Mouse (Mus musculus): ENCODE results near the gene Prrc2c. TPM values are rescaled to one million over a fixed set of nuclear protein-coding genes. Genes with fewer than 3 reads are reported as not detected.

Gene Prrc2c
- polyA plus RNA-seq, 1 experiment from 2014 or later = 171 TPM

DNA sequence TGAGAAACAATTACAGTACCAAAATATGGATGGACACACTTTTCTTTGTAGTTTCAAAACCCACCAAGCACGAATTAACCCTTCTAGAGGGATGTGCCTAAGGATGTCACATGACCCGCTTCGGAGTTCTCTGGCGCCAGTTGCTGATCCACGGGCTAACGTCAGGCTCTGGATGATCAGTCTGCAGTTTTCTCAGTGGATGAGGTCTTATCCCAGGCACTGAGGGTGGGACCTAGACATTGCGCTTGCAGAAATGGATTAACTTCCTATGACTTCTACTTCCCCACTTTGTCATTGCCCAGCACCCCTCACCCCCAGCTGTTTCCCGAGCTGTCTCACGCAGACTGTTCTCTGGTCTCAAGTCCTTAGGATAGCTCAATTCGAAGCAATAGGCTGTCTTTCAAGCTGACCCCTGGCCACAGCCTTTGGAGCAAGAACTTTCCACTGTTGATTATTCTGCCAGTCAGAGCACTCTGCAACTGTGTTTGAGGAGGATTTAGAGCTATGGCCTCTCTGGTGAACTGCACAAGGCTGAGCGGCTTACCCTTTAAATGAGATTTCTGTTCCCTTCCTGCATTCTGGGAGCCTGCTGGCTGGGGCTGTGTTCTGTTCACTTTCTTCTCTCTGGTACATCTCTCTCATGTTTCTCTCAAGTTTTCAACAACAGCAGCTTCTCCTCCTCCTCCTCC is 74.7 kb downstream of the Prrc2c start:
- peak overlapping the region; percentile 29; the same call in 1 of the 2 replicates for H3K27ac ChIP-seq
- 5% methylated on average over 11 of the region's 11 CpGs for WGBS

GRCm38 (mm10) chr1:162664826-162665475 is 75.4 kb downstream of the Prrc2c start:
- H3K9ac ChIP-seq (replicated peaks) = peak overlapping the region; percentile 50; the same call in 1 of the 2 replicates
- H3K9me3 ChIP-seq = no peaks in the 10 kb centered on the region
- H3K27me3 ChIP-seq = no peaks in the 10 kb centered on the region
- H3K27ac ChIP-seq = no peak overlapping the region
- H3K4me3 ChIP-seq (replicated peaks) = peak overlapping the region; percentile 37
- ATAC-seq (ENCODE audit: insufficient number of reproducible peaks, insufficient read depth, low FRiP score, low TSS enrichment, low read depth) = peak; percentile 97
- peaks cover 4% of the 10 kb centered on the region; the same call in 1 of the 2 replicates for H3K4me1 ChIP-seq (replicated peaks)
- H3K4me2 ChIP-seq = peak overlapping the region; percentile 66
- H3K36me3 ChIP-seq = peaks cover 11% of the 10 kb centered on the region; the same call in 1 of the 2 replicates
- 13% methylated on average over 10 of the region's 10 CpGs for WGBS

More for the DNA sequence above, 74.7 kb downstream of the Prrc2c start:
- ATAC-seq (ENCODE audit: insufficient number of reproducible peaks, insufficient read depth, low FRiP score, low TSS enrichment, low read depth) = peak; percentile 85
- no peaks in the 10 kb centered on the region for H3K9me3 ChIP-seq
- peak overlapping the region; percentile 37 for H3K4me3 ChIP-seq (replicated peaks)
- H3K4me2 ChIP-seq = peak overlapping the region; percentile 66
- H3K27me3 ChIP-seq = no peaks in the 10 kb centered on the region
- peaks cover 4% of the 10 kb centered on the region; the same call in 1 of the 2 replicates for H3K4me1 ChIP-seq (replicated peaks)
- peak overlapping the region; percentile 50; the same call in 1 of the 2 replicates for H3K9ac ChIP-seq (replicated peaks)
- peaks cover 17% of the 10 kb centered on the region for H3K36me3 ChIP-seq

DNA sequence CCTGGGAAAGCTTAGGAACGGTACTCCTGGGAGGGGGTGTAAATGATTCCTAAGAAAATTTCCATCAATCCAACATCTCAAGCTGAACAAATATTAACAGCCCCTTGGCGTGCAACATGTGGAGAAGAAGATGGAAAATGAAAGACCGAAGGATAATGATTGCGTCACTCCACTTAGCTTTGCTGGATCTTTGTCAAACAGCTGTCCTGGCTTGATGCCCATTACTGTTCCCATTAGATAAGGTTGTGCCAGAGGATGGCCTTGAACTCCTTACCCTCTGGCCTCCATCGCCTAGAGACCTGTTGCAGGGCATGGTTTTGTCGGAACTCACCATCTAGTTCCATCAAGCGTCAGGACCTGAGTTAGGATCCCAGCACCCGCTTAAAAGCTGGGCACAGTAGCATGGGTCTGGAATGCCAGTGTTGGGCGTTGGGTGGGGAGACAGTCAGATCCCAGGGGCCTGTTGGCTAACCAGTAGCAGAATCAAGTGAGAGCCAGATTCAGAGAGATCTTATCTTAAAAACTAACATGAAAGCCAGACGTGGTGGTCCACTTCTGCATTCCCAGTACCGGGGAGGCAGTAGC is 80.0 kb downstream of the Prrc2c start:
- H3K4me1 ChIP-seq (replicated peaks) = no peaks in the 10 kb centered on the region
- no peaks in the 10 kb centered on the region for H3K27me3 ChIP-seq
- no peak overlapping the region for H3K4me2 ChIP-seq
- H3K9me3 ChIP-seq = no peaks in the 10 kb centered on the region
- WGBS = 88% methylated on average over 11 of the region's 11 CpGs
- no peak overlapping the region for H3K4me3 ChIP-seq (replicated peaks)
- H3K27ac ChIP-seq = no peak overlapping the region
- no peak for ATAC-seq (ENCODE audit: insufficient number of reproducible peaks, insufficient read depth, low FRiP score, low TSS enrichment, low read depth)
- H3K9ac ChIP-seq (replicated peaks) = no peak overlapping the region
- H3K36me3 ChIP-seq = no peaks in the 10 kb centered on the region

- H3K4me1 ChIP-seq (replicated peaks) = no peaks in the 10 kb centered on the region
- H3K4me2 ChIP-seq = no peak within 1 kb of the TSS
- H3K27ac ChIP-seq = no peak within 1 kb of the TSS
- no peaks in the 10 kb centered on the region for H3K9me3 ChIP-seq
- no peaks in the 10 kb centered on the region for H3K27me3 ChIP-seq
- ATAC-seq (ENCODE audit: insufficient number of reproducible peaks, insufficient read depth, low FRiP score, low TSS enrichment, low read depth) = no peak
- WGBS = 90% methylated on average over 7 of the region's 7 CpGs
- H3K4me3 ChIP-seq (replicated peaks) = no peak within 1 kb of the TSS
- H3K9ac ChIP-seq (replicated peaks) = no peak within 1 kb of the TSS
- H3K36me3 ChIP-seq = no peaks in the 10 kb centered on the region
Observed at GRCm38 (mm10) chr1:162658119-162658518, 82.2 kb downstream of the Prrc2c start, which contains the start of gene Myocos. Gene Myocos, minus strand, starts transcription at chr1:162658219.

DNA sequence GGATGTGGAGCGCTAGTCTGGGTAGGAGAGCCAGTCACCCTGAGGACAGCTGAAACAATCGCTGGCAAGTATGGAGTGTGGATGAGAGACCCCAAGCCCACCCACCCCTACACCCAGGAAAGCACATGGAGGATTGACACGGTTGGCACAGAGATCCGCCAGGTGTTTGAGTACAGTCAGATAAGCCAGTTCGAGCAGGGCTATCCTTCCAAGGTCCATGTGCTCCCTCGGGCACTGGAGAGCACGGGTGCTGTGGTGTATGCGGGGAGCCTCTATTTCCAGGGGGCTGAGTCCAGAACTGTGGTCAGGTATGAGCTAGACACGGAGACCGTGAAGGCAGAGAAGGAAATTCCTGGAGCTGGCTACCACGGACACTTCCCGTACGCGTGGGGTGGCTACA is 91.9 kb downstream of the Prrc2c start:
- Histone ChIP-seq H3K36me3 (no peaks in the 10 kb centered on the region), H3K4me3 (replicated peaks) (no peak overlapping the region), H3K9ac (replicated peaks) (no peak overlapping the region), H3K4me1 (replicated peaks) (peaks cover 5% of the 10 kb centered on the region), H3K4me2 (no peak overlapping the region), H3K27ac (no peak overlapping the region), H3K9me3 (no peaks in the 10 kb centered on the region), H3K27me3 (no peaks in the 10 kb centered on the region)
- no peak for ATAC-seq (ENCODE audit: insufficient number of reproducible peaks, insufficient read depth, low FRiP score, low TSS enrichment, low read depth)
- 93% methylated on average over 14 of the region's 14 CpGs for WGBS

- no peaks in the 10 kb centered on the region for H3K36me3 ChIP-seq
- no peak overlapping the region for H3K4me2 ChIP-seq
- peaks cover 5% of the 10 kb centered on the region for H3K4me1 ChIP-seq (replicated peaks)
- 80% methylated on average over 10 of the region's 10 CpGs for WGBS
- ATAC-seq (ENCODE audit: insufficient number of reproducible peaks, insufficient read depth, low FRiP score, low TSS enrichment, low read depth) = no peak
- H3K9me3 ChIP-seq = no peaks in the 10 kb centered on the region
- H3K4me3 ChIP-seq (replicated peaks) = no peak overlapping the region
- H3K27me3 ChIP-seq = no peaks in the 10 kb centered on the region
- no peak overlapping the region for H3K27ac ChIP-seq
- H3K9ac ChIP-seq (replicated peaks) = no peak overlapping the region
Observed at GRCm38 (mm10) chr1:162646083-162646686, 94.2 kb downstream of the Prrc2c start.

DNA sequence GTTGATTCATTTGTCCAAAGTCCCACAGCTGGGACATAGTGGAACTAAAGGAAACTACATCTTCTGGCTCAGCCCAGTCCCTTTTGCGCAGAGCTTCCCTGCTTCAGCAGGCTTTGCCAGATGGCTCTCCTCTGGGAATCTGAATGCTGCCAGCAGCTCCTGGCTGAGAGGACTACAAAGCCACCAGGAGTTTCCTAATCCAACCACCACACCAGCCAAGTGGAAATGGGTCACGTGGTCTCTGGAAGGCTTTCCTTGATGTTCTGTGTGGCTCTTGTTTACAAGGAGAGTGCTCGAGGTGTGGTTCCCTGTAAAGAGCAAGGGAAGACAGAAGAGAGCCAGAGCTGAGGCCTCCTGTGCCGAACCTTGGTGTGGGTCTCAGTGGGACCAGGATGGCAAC is 96.6 kb downstream of the Prrc2c start:
- Histone ChIP-seq H3K9me3 (no peaks in the 10 kb centered on the region), H3K27me3 (no peaks in the 10 kb centered on the region), H3K4me3 (replicated peaks) (no peak overlapping the region), H3K36me3 (no peaks in the 10 kb centered on the region), H3K4me1 (replicated peaks) (peaks cover 5% of the 10 kb centered on the region), H3K9ac (replicated peaks) (no peak overlapping the region), H3K4me2 (no peak overlapping the region), H3K27ac (no peak overlapping the region)
- 32% methylated on average over 4 of the region's 4 CpGs for WGBS
- no peak for ATAC-seq (ENCODE audit: insufficient number of reproducible peaks, insufficient read depth, low FRiP score, low TSS enrichment, low read depth)

DNA sequence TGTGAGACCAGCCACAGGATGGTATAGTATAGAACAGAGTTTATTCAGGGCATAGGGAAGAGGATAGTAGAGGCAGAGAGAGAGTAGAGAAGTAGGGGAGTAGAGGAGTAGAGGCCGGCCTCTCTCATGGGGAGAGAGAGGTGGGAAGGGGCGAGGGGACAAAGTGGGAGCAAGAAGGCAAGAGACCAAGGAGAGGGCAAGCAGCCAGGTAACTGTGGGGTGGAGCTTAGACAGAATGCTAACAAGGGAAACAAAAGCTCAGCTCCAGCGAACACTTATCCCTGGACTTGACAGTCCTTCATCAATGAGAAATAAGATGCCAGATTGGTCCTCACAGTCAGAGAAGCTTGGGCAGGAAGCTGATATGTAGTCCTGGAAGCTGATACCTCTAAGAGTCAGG is 97.8 kb downstream of the Prrc2c start:
- Histone ChIP-seq H3K4me3 (replicated peaks) (no peak overlapping the region), H3K27me3 (no peaks in the 10 kb centered on the region), H3K4me2 (no peak overlapping the region), H3K9ac (replicated peaks) (no peak overlapping the region), H3K36me3 (no peaks in the 10 kb centered on the region), H3K4me1 (replicated peaks) (peaks cover 5% of the 10 kb centered on the region), H3K27ac (no peak overlapping the region), H3K9me3 (no peaks in the 10 kb centered on the region)
- WGBS = 80% methylated on average over 3 of the region's 3 CpGs
- no peak for ATAC-seq (ENCODE audit: insufficient number of reproducible peaks, insufficient read depth, low FRiP score, low TSS enrichment, low read depth)

DNA sequence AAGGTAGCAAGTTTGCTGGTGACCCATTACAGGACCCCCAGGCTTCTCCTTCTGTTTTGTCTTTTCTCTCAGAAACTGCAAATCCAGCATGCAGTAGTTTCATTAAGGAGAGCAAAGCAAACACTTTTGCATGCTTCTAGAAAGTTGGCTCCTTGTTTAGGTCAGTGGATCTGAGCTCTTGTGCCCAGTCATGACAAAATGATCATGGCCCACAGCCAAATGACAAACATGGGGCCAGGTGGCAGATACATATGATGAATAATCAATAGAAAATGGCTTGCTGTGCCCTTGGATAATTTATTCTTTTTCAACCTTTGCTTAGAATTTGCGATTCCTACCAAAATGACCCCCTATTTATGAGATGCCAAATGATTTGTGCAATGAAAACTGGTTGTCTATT is 100.5 kb downstream of the Prrc2c start:
- no peaks in the 10 kb centered on the region for H3K36me3 ChIP-seq
- H3K4me2 ChIP-seq = no peak overlapping the region
- H3K27me3 ChIP-seq = no peaks in the 10 kb centered on the region
- ATAC-seq (ENCODE audit: insufficient number of reproducible peaks, insufficient read depth, low FRiP score, low TSS enrichment, low read depth) = no peak
- H3K27ac ChIP-seq = no peak overlapping the region
- WGBS = 91% methylated on average over 1 of the region's 1 CpGs
- no peak overlapping the region for H3K4me3 ChIP-seq (replicated peaks)
- no peaks in the 10 kb centered on the region for H3K9me3 ChIP-seq
- no peak overlapping the region for H3K9ac ChIP-seq (replicated peaks)
- peaks cover 5% of the 10 kb centered on the region for H3K4me1 ChIP-seq (replicated peaks)

DNA sequence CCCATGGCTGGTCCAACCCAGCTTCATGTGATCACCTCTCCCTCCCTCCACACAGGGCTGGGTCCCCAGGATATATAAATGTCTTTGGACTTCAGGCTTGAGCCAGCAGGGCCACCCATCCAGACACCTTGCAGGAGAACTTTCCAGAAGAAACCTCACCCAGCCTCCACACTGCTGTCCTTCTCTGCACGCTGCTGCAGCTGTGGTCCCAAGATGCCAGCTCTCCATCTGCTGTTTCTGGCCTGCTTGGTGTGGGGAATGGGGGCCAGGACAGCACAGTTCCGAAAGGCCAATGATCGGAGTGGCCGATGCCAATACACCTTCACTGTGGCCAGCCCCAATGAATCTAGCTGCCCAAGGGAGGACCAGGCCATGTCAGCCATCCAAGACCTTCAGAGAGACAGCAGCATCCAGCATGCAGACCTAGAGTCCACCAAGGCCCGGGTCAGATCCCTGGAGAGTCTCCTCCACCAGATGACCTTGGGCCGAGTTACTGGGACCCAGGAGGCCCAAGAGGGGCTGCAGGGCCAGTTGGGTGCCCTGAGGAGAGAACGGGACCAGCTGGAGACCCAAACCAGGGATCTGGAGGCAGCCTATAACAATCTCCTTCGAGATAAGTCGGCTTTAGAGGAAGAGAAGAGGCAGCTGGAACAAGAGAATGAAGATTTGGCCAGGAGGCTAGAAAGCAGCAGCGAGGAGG is 101.2 kb downstream of the Prrc2c start, which contains the start of gene Myoc:
Myoc (plus strand) TSS at position 105 of the 700 bp plus-strand sequence.
- no peaks in the 10 kb centered on the region for H3K36me3 ChIP-seq
- H3K4me1 ChIP-seq (replicated peaks) = peaks cover 5% of the 10 kb centered on the region
- H3K4me2 ChIP-seq = no peak within 1 kb of the TSS
- no peak within 1 kb of the TSS for H3K9ac ChIP-seq (replicated peaks)
- WGBS = 80% methylated on average over 10 of the region's 10 CpGs
- H3K9me3 ChIP-seq = no peaks in the 10 kb centered on the region
- H3K27ac ChIP-seq = no peak within 1 kb of the TSS
- no peak for ATAC-seq (ENCODE audit: insufficient number of reproducible peaks, insufficient read depth, low FRiP score, low TSS enrichment, low read depth)
- no peak within 1 kb of the TSS for H3K4me3 ChIP-seq (replicated peaks)
- H3K27me3 ChIP-seq = no peaks in the 10 kb centered on the region
